Mouse (Mus musculus) E14TG2a.4 (cell line): ENCODE results near the gene Gm10273.

Experiments used
- CTCF ChIP-seq: conservative IDR thresholded peaks from 2 replicates; pipeline ENCODE4 v1.5.1; 2014; ENCODE audit warnings: low read length
- NANOG ChIP-seq: IDR thresholded peaks from 2 replicates; pipeline ENCODE4 v1.6.1; 2014; ENCODE audit warnings: borderline replicate concordance, low read length, mixed read lengths

- no peak for TF ChIP-seq CTCF
- TF ChIP-seq NANOG, result no peak
These were observed 17.5 kb upstream of the Gm10273 start for GRCm38 (mm10) chr10:59377906-59378305.
